Mouse (Mus musculus) neural tube, embryonic 13.5 days (tissue): ENCODE measurements at regions not wholly inside any gene's neighbourhood (a gene's known extent, or its start where the extent isn't known, plus 50 kb on each side); places are given as distances from the start of the nearest gene placed in this dataset.

Experiments
- ATAC-seq: fragments of 200-750 bp; cut with Nextera tagmentation; 2 replicates; pipeline ENCODE4 v1.8.0; 2017; ENCODE audit warnings: low read depth, mild to moderate bottlenecking, moderate TSS enrichment, moderate library complexity
- H3K27ac ChIP-seq: fragments of 300-500 bp; sonication (generic); replicated peaks from 2 replicates; pipeline ENCODE4 v1.5.1; 2015; ENCODE audit warnings: moderate library complexity, mild to moderate bottlenecking, inconsistent platforms
- H3K27me3 ChIP-seq: fragments of 300-500 bp; sonication (generic); 2 replicates; pipeline ENCODE4 v1.6.1; 2015; ENCODE audit warnings: mild to moderate bottlenecking, inconsistent platforms
- H3K36me3 ChIP-seq: fragments of 300-500 bp; sonication (generic); 2 replicates; pipeline ENCODE4 v1.6.1; 2015; ENCODE audit warnings: mild to moderate bottlenecking, inconsistent platforms
- H3K4me1 ChIP-seq: fragments of 300-500 bp; sonication (generic); replicated peaks from 2 replicates; pipeline ENCODE4 v1.6.1; 2015; ENCODE audit warnings: inconsistent platforms
- H3K4me2 ChIP-seq: fragments of 300-500 bp; sonication (generic); 2 replicates; pipeline ENCODE4 v1.6.1; 2015; ENCODE audit warnings: inconsistent platforms, mild to moderate bottlenecking, moderate library complexity
- H3K4me3 ChIP-seq: fragments of 300-500 bp; sonication (generic); 2 replicates; pipeline ENCODE4 v1.5.1; 2015; ENCODE audit warnings: mild to moderate bottlenecking, inconsistent platforms
- H3K9ac ChIP-seq: fragments of 300-500 bp; sonication (generic); 2 replicates; pipeline ENCODE4 v1.6.1; 2015; ENCODE audit warnings: moderate library complexity, mild to moderate bottlenecking, inconsistent platforms
- H3K9me3 ChIP-seq: fragments of 300-500 bp; sonication (generic); 2 replicates; pipeline ENCODE4 v1.6.1; 2016; ENCODE audit warnings: inconsistent platforms
- WGBS: fragments of 180-500 bp; shearing (Covaris S2); methylation state at CpG from one replicate; pipeline ENCODE4 v1.1.7; 2015; 5-methylcytosine and 5-hydroxymethylcytosine counted together

GRCm38 (mm10) chr3:149157381-149157780, 167.0 kb upstream of the Adgrl2 start:
- Histone ChIP-seq H3K4me1 (no peaks in the 10 kb centered on the region), H3K36me3 (no peaks in the 10 kb centered on the region), H3K27me3 (no peaks in the 10 kb centered on the region), H3K4me2 (no peak overlapping the region), H3K9me3 (no peaks in the 10 kb centered on the region), H3K27ac (no peak overlapping the region), H3K9ac (no peak overlapping the region), H3K4me3 (no peak overlapping the region)
- WGBS = 93% methylated on average over 8 of the region's 8 CpGs
- ATAC-seq = no peak

GRCm38 (mm10) chr3:149152312-149152711, 162.0 kb upstream of the Adgrl2 start:
- 86% methylated on average over 4 of the region's 4 CpGs for WGBS
- Histone ChIP-seq H3K9me3 (no peaks in the 10 kb centered on the region), H3K4me1 (no peaks in the 10 kb centered on the region), H3K27me3 (no peaks in the 10 kb centered on the region), H3K4me3 (no peak overlapping the region), H3K4me2 (no peak overlapping the region), H3K9ac (no peak overlapping the region), H3K36me3 (no peaks in the 10 kb centered on the region), H3K27ac (no peak overlapping the region)
- no peak for ATAC-seq

DNA sequence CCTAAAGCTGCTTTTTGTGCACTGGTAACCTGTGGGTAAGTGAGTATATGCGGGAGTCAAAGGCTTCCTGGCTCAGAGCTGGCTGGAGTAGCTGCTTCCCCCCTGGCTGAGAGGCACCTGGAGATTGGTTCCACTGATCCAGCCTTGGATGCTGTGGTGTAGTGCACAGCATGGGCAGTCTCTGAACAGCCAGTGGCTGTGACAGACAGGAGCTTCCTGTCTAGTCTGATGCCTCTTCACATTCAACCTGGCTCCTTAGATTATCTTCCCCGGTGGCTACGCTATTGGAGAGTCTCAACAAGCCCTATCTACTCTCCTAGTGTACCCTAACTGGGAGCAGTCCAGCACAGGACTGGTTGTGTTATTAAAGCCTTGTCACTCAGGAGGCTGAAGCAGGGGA, 160.4 kb upstream of the Adgrl2 start:
- WGBS = 86% methylated on average over 3 of the region's 3 CpGs

DNA sequence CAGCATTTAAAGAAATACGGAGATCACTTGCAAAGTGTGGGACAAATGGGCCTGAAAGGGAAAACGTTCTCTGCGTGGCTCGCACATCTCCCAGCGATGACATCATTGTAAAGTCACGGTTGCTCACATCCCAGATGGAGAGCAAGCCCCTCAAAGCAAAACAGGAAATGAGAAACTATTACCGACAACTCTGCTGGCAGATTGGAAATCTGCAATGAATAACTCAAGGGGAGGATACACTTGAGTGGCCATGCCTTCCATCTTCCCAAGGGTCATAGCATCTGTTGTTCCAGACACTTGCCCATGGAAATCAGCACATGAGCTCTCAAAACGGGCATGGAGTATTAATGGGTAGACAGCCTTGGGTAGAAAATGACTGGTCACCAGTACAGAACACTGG, 158.3 kb upstream of the Adgrl2 start:
- WGBS = 70% methylated on average over 8 of the region's 8 CpGs

More for the DNA sequence above, 160.4 kb upstream of the Adgrl2 start:
- H3K27me3 ChIP-seq = no peaks in the 10 kb centered on the region; the same call in 1 of the 2 replicates
- H3K4me2 ChIP-seq = no peak overlapping the region
- H3K9me3 ChIP-seq = no peaks in the 10 kb centered on the region
- H3K4me1 ChIP-seq = no peaks in the 10 kb centered on the region
- H3K36me3 ChIP-seq = no peaks in the 10 kb centered on the region
- ATAC-seq = no peak
- no peak overlapping the region for H3K9ac ChIP-seq
- H3K4me3 ChIP-seq = no peak overlapping the region
- no peak overlapping the region for H3K27ac ChIP-seq

DNA sequence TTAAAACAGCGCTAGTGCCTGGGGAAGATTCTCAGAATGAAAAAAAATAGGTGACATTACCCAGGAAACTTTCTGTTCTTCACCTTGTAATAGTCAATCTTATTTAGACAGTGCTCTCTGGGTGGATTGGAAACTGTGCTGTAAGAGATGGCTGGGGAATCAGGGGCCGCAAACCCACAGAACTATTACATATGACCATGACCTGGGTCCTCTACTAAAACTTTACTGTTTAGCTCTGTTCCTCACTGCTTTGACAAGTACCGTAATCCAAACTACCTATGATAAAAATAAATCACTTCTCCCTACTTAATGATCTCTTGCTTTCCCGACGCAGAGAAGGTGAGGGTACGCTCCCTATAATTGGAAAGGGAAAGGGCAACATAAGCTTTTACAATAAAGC, 157.6 kb upstream of the Adgrl2 start:
- Histone ChIP-seq H3K36me3 (no peaks in the 10 kb centered on the region), H3K4me3 (no peak overlapping the region), H3K27ac (no peak overlapping the region), H3K4me1 (no peaks in the 10 kb centered on the region), H3K9me3 (no peaks in the 10 kb centered on the region), H3K27me3 (no peaks in the 10 kb centered on the region; the same call in 1 of the 2 replicates), H3K9ac (no peak overlapping the region), H3K4me2 (no peak overlapping the region)
- WGBS = 88% methylated on average over 6 of the region's 6 CpGs
- ATAC-seq = no peak

More for the DNA sequence above, 158.3 kb upstream of the Adgrl2 start:
- no peaks in the 10 kb centered on the region for H3K9me3 ChIP-seq
- no peaks in the 10 kb centered on the region for H3K36me3 ChIP-seq
- no peak overlapping the region for H3K9ac ChIP-seq
- ATAC-seq = no peak
- H3K4me3 ChIP-seq = no peak overlapping the region
- H3K27ac ChIP-seq = no peak overlapping the region
- H3K4me2 ChIP-seq = no peak overlapping the region
- H3K4me1 ChIP-seq = no peaks in the 10 kb centered on the region
- H3K27me3 ChIP-seq = no peaks in the 10 kb centered on the region; the same call in 1 of the 2 replicates

DNA sequence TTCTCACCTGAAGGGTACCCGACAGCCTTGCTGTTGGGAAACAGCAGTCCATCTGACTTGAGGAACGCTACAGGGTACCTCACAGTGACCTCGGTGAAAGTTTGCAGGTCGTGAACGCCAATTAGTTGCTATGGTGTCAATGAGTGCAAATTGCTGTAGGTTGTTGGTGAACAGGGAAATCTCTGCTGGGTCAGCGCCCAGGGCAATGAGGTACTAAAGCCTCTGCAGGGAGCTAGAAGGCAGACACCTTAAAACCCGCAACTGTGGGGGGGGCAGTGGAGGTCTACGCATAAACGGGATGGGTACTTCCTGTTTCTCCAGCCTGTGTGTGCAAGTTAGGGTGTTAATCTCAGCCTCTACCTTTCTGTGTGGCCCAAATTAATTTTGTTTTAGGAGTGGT, 156.3 kb upstream of the Adgrl2 start:
- no peaks in the 10 kb centered on the region for H3K4me1 ChIP-seq
- H3K27ac ChIP-seq = no peak overlapping the region
- no peaks in the 10 kb centered on the region for H3K9me3 ChIP-seq
- no peak overlapping the region for H3K9ac ChIP-seq
- no peak overlapping the region for H3K4me3 ChIP-seq
- no peaks in the 10 kb centered on the region for H3K36me3 ChIP-seq
- H3K4me2 ChIP-seq = no peak overlapping the region
- ATAC-seq = no peak
- no peaks in the 10 kb centered on the region; the same call in 1 of the 2 replicates for H3K27me3 ChIP-seq
- 25% methylated on average over 9 of the region's 9 CpGs for WGBS

DNA sequence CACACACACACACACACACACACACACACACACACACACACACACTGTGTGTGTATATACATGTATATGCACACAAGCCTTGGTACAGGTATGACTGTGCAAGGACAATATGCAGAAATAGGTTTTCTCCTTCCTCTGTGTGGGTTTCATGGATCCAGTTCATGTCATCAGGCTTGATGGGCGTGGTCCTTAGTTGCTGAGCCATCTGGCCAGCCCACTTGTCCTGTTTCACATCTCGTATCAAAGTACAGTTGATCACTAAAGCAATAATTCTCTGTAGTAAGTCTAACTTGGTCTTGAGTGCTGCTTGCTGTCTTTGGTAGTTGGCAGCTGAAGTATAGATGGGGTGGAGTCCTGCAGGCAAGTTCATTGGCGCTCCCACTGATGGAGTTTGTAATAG, 150.1 kb upstream of the Adgrl2 start:
- Histone ChIP-seq H3K4me3 (no peak overlapping the region), H3K27me3 (no peaks in the 10 kb centered on the region), H3K27ac (no peak overlapping the region), H3K9me3 (no peaks in the 10 kb centered on the region), H3K4me1 (no peaks in the 10 kb centered on the region), H3K36me3 (no peaks in the 10 kb centered on the region), H3K9ac (no peak overlapping the region), H3K4me2 (no peak overlapping the region)
- WGBS = 90% methylated on average over 3 of the region's 3 CpGs
- no peak for ATAC-seq

- Histone ChIP-seq H3K9me3 (no peaks in the 10 kb centered on the region), H3K4me1 (no peaks in the 10 kb centered on the region), H3K9ac (no peak overlapping the region), H3K36me3 (no peaks in the 10 kb centered on the region), H3K27ac (no peak overlapping the region), H3K4me3 (no peak overlapping the region), H3K27me3 (no peaks in the 10 kb centered on the region), H3K4me2 (no peak overlapping the region)
- 80% methylated on average over 9 of the region's 9 CpGs for whole genome bisulfite sequencing
- no peak for ATAC-seq
These were observed 143.9 kb upstream of the Adgrl2 start for GRCm38 (mm10) chr3:149134028-149134938.

DNA sequence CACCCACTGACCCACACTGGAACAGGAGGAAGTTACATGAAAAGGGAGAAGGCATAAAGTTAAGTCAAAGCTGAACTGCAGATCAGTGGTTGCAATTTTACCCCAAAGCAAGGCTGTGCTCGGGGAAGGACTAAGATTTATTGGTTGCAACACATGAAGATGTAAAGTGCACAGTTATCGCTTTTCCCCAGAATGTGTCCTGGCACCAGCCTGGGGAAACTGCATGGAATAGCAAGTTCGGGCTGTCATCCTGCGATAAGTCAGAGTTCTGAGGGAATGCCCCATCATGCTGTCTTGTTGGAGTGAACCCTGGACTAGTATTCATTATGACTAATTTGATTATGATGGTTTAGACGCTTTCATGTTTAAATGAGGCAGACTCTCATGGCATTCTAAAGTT, 128.5 kb upstream of the Adgrl2 start:
- no peak overlapping the region for H3K4me2 ChIP-seq
- no peak overlapping the region for H3K9ac ChIP-seq
- no peaks in the 10 kb centered on the region for H3K9me3 ChIP-seq
- ATAC-seq = no peak
- no peak overlapping the region for H3K27ac ChIP-seq
- no peaks in the 10 kb centered on the region for H3K4me1 ChIP-seq
- H3K27me3 ChIP-seq = no peaks in the 10 kb centered on the region
- H3K4me3 ChIP-seq = no peak overlapping the region
- WGBS = 87% methylated on average over 5 of the region's 5 CpGs
- H3K36me3 ChIP-seq = no peaks in the 10 kb centered on the region

DNA sequence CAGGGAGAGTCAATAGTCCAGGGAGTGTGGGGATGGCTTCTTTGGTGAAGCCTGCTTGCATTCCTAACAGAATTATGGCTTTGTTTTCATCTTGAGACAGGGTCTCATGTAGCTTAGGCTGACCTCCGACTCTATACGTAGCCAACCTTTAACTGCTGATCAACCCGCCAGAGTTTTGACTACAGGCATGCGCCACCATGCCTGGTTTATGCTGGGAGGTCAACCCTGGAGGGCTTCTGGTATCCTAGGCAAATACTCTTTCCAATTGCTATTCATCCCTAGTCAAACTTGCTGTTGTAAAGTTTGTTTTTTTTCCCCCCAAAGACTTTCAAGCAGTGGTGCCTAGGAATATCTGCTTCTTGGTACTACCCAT, 127.3 kb upstream of the Adgrl2 start:
- H3K9ac ChIP-seq = no peak overlapping the region

GRCm38 (mm10) chr3:149117018-149117683, 126.8 kb upstream of the Adgrl2 start:
- no peaks in the 10 kb centered on the region for H3K4me1 ChIP-seq
- no peak for ATAC-seq
- no peaks in the 10 kb centered on the region for H3K9me3 ChIP-seq
- H3K4me3 ChIP-seq = no peak overlapping the region
- no peak overlapping the region for H3K27ac ChIP-seq
- WGBS = 77% methylated on average over 6 of the region's 6 CpGs
- no peak overlapping the region for H3K9ac ChIP-seq
- H3K27me3 ChIP-seq = no peaks in the 10 kb centered on the region
- H3K36me3 ChIP-seq = no peaks in the 10 kb centered on the region
- no peak overlapping the region for H3K4me2 ChIP-seq

More for the DNA sequence above, 127.3 kb upstream of the Adgrl2 start:
- ATAC-seq = no peak
- Histone ChIP-seq H3K36me3 (no peaks in the 10 kb centered on the region), H3K4me2 (no peak overlapping the region), H3K27me3 (no peaks in the 10 kb centered on the region), H3K4me3 (no peak overlapping the region), H3K4me1 (no peaks in the 10 kb centered on the region), H3K27ac (no peak overlapping the region), H3K9me3 (no peaks in the 10 kb centered on the region)
- whole genome bisulfite sequencing = 87% methylated on average over 4 of the region's 4 CpGs

DNA sequence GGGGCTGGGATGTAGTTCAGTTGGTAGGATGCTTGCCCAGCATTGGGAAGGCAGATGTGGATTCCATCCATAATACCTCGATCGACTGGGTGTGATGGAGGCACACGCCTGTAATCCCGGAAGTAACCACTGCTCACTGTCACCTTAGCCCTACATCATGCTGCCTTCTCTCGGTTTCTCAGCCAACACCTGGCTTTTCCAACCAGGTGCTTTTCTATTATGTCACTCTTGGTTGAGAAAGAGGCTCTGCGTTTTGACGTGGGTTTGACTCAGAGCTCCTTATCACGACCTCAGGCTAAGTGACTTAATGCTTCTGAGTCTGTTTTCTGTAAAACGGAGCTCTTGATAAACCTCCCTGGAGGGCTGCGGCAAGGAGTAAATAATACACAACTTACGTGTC, 126.2 kb upstream of the Adgrl2 start:
- ATAC-seq = no peak
- no peak overlapping the region for H3K4me3 ChIP-seq

More for the DNA sequence above, 126.2 kb upstream of the Adgrl2 start:
- Histone ChIP-seq H3K4me1 (no peaks in the 10 kb centered on the region), H3K9me3 (no peaks in the 10 kb centered on the region), H3K27me3 (no peaks in the 10 kb centered on the region), H3K9ac (no peak overlapping the region), H3K4me2 (no peak overlapping the region), H3K27ac (no peak overlapping the region), H3K36me3 (no peaks in the 10 kb centered on the region)
- 86% methylated on average over 11 of the region's 11 CpGs for WGBS
